In the genomic region with DNA sequence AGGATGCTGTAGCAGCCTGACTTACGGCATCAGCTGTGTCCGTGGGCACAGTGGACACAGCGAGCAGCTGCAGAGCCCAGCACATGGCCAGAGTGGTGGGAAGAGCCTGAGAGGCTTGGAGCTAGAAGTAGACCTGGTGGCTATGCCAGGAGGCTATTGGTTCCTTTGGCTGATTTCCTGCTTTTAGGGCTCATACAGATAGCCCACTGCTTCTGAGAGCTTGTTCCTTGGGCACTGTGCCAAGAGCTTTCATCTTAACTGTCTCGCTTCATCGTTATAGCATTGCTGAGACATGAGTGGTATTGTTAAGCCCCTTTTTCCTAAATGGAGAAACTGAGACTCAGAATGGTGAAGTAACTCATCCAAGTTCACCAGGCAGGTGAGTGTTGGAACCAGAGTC, we compare ENCODE assay signal across 27 mouse cellular contexts. TPM values are rescaled to one million over a fixed set of nuclear protein-coding genes. Genes with fewer than 3 reads are reported as not detected.
DNase-seq lines count a peak whose midpoint lies in the region; ATAC-seq and TF ChIP-seq lines count a peak whose summit lies in the region.
"Had no signal": no experiment of that assay in that cellular context is flagged by ENCODE, and none has a peak within 500 bp of the region (broad histone marks: within the 10 kb centered on the region; RNA-seq: fewer than 3 reads in every experiment).

No protein-coding gene starts in this region.

- no peaks in the 10 kb centered on the region for H3K9me3 ChIP-seq in forebrain, embryonic 14.5 days (replicated peaks; ENCODE audit: control insufficient read depth, low read length)
- no peaks in the 10 kb centered on the region for H3K9me3 ChIP-seq in forebrain, postnatal 0 days (ENCODE audit: low read length)
- H3K9me3 ChIP-seq in midbrain, postnatal 0 days (ENCODE audit: low read length): no peaks in the 10 kb centered on the region
- no peaks in the 10 kb centered on the region for H3K9me3 ChIP-seq in midbrain, embryonic 11.5 days (ENCODE audit: control insufficient read depth, low read length)
- H3K9me3 ChIP-seq in liver, embryonic 13.5 days (replicated peaks): no peaks in the 10 kb centered on the region
- H3K9me3 ChIP-seq: forebrain, embryonic 10.5 days; heart, embryonic 13.5 days; hindbrain, embryonic 15.5 days; kidney, embryonic 15.5 days; limb, embryonic 13.5 days; midbrain, embryonic 15.5 days had no signal

- no peak overlapping the region for H3K4me2 ChIP-seq in forebrain, embryonic 14.5 days (ENCODE audit: low read length)
- no peak overlapping the region for H3K4me2 ChIP-seq in forebrain, postnatal 0 days (ENCODE audit: low read depth)
- no peak overlapping the region for H3K4me2 ChIP-seq in midbrain, postnatal 0 days (ENCODE audit: low read depth, low read length, poor library complexity, severe bottlenecking)
- no peak overlapping the region for H3K4me2 ChIP-seq in midbrain, embryonic 11.5 days
- H3K4me2 ChIP-seq in liver, embryonic 13.5 days: peak overlapping the region; percentile 35
- H3K4me2 ChIP-seq: heart, embryonic 13.5 days; hindbrain, embryonic 15.5 days; kidney, embryonic 15.5 days; limb, embryonic 13.5 days; midbrain, embryonic 15.5 days had no signal

- H3K4me3 ChIP-seq in forebrain, embryonic 14.5 days (ENCODE audit: low read depth, low read length): no peak overlapping the region
- H3K4me3 ChIP-seq in forebrain, postnatal 0 days (ENCODE audit: low read depth, low read length): no peak overlapping the region
- no peak overlapping the region for H3K4me3 ChIP-seq in midbrain, postnatal 0 days (ENCODE audit: low read depth, low read length)
- H3K4me3 ChIP-seq in midbrain, embryonic 11.5 days (ENCODE audit: low read depth, low read length): no peak overlapping the region
- 0 out of 2 replicates have a peak overlapping the region, but pooled peaks have one; percentile 1 for H3K4me3 ChIP-seq in liver, embryonic 13.5 days (replicated peaks)
- H3K4me3 ChIP-seq in layer of hippocampus, adult 2 months: no peak overlapping the region
- H3K4me3 ChIP-seq: forebrain, embryonic 10.5 days; heart, embryonic 13.5 days; hindbrain, embryonic 15.5 days; kidney, embryonic 15.5 days; limb, embryonic 13.5 days; midbrain, embryonic 15.5 days had no signal

- no peaks in the 10 kb centered on the region for H3K27me3 ChIP-seq in forebrain, embryonic 14.5 days (replicated peaks; ENCODE audit: control insufficient read depth, insufficient read depth, low read length)
- H3K27me3 ChIP-seq in forebrain, postnatal 0 days (ENCODE audit: insufficient read depth, low read length): no peaks in the 10 kb centered on the region
- H3K27me3 ChIP-seq in midbrain, postnatal 0 days (ENCODE audit: insufficient read depth, low read length): no peaks in the 10 kb centered on the region
- no peaks in the 10 kb centered on the region for H3K27me3 ChIP-seq in midbrain, embryonic 11.5 days (ENCODE audit: control insufficient read depth, insufficient read depth, low read length)
- H3K27me3 ChIP-seq in liver, embryonic 13.5 days: peaks cover 22% of the 10 kb centered on the region
- H3K27me3 ChIP-seq: hindbrain, embryonic 15.5 days; kidney, embryonic 15.5 days; midbrain, embryonic 15.5 days had no signal

- H3K9ac ChIP-seq in forebrain, embryonic 14.5 days (ENCODE audit: low read length): no peak overlapping the region
- H3K9ac ChIP-seq in forebrain, postnatal 0 days: no peak overlapping the region
- no peak overlapping the region for H3K9ac ChIP-seq in midbrain, postnatal 0 days (replicated peaks; ENCODE audit: low read length, poor library complexity, severe bottlenecking)
- H3K9ac ChIP-seq in midbrain, embryonic 11.5 days (ENCODE audit: low read length): no peak overlapping the region
- no peak overlapping the region for H3K9ac ChIP-seq in liver, embryonic 13.5 days
- H3K9ac ChIP-seq: heart, embryonic 13.5 days; hindbrain, embryonic 15.5 days; kidney, embryonic 15.5 days; limb, embryonic 13.5 days; midbrain, embryonic 15.5 days had no signal

- no peak for ATAC-seq in forebrain, embryonic 14.5 days
- ATAC-seq in forebrain, postnatal 0 days: no peak
- ATAC-seq in midbrain, postnatal 0 days (ENCODE audit: low FRiP score): no peak
- ATAC-seq in midbrain, embryonic 11.5 days (ENCODE audit: low FRiP score): no peak
- no peak for ATAC-seq in liver, embryonic 13.5 days (ENCODE audit: low read depth)
- ATAC-seq: forebrain, embryonic 16.5 days; inflammation-experienced regulatory T-cells, adult 6 months; midbrain, embryonic 15.5 days had no signal

- no peak for TF ChIP-seq CTCF in forebrain, postnatal 0 days (IDR thresholded peaks at IDR 0.05; ENCODE audit: low read depth)
- TF ChIP-seq CTCF in midbrain, postnatal 0 days (IDR thresholded peaks at IDR 0.05): no peak
- TF ChIP-seq CTCF in layer of hippocampus, adult 2 months (conservative IDR thresholded peaks at IDR 0.05): no peak

- WGBS in forebrain, embryonic 14.5 days: 83% methylated on average over 5 of the region's 5 CpGs
- whole genome bisulfite sequencing in forebrain, postnatal 0 days: 72% methylated on average over 5 of the region's 5 CpGs
- WGBS in midbrain, postnatal 0 days: 83% methylated on average over 5 of the region's 5 CpGs
- WGBS in midbrain, embryonic 11.5 days: 89% methylated on average over 5 of the region's 5 CpGs
- WGBS in liver, embryonic 13.5 days (ENCODE audit: insufficient replicate concordance): 62% methylated on average over 5 of the region's 5 CpGs

- DNase-seq in forebrain, embryonic 14.5 days (ENCODE audit: low spot score): peak; percentile 21
- no peak for DNase-seq in forebrain, postnatal 0 days
- DNase-seq in midbrain, postnatal 0 days (ENCODE audit: low spot score): peak; percentile 2
- no peak for DNase-seq in midbrain, embryonic 11.5 days (ENCODE audit: low spot score, missing footprints)
- DNase-seq in liver, embryonic 13.5 days: no peak
- no peak for DNase-seq in layer of hippocampus, adult 2 months (ENCODE audit: low spot score in 2 of 2)
- no peak for DNase-seq in MN1 (ENCODE audit: low spot score)
- DNase-seq: adrenal gland, adult 8-10 months; B cell, adult 2 months; cerebellum, adult 11 months; cerebellum, postnatal 25 days; heart, postnatal 10 days; kidney, adult 11 months; kidney, postnatal 25 days; lung, adult 2 months; right cerebral cortex, postnatal 4 days; thymus, adult 2 months; thymus, postnatal 36 days had no signal

- H3K36me3 ChIP-seq in forebrain, embryonic 14.5 days (ENCODE audit: control insufficient read depth, insufficient read depth, low read length): no peaks in the 10 kb centered on the region
- H3K36me3 ChIP-seq in forebrain, postnatal 0 days (ENCODE audit: insufficient read depth): no peaks in the 10 kb centered on the region
- no peaks in the 10 kb centered on the region for H3K36me3 ChIP-seq in midbrain, postnatal 0 days (ENCODE audit: insufficient read depth, low read length)
- no peaks in the 10 kb centered on the region for H3K36me3 ChIP-seq in midbrain, embryonic 11.5 days (ENCODE audit: control insufficient read depth, insufficient read depth, low read length)
- H3K36me3 ChIP-seq in liver, embryonic 13.5 days: no peaks in the 10 kb centered on the region
- H3K36me3 ChIP-seq: forebrain, embryonic 10.5 days; heart, embryonic 13.5 days; hindbrain, embryonic 15.5 days; kidney, embryonic 15.5 days; limb, embryonic 13.5 days; midbrain, embryonic 15.5 days had no signal

- no peaks in the 10 kb centered on the region for H3K4me1 ChIP-seq in forebrain, embryonic 14.5 days (ENCODE audit: control insufficient read depth, insufficient read depth, low read length)
- no peaks in the 10 kb centered on the region for H3K4me1 ChIP-seq in forebrain, postnatal 0 days (ENCODE audit: insufficient read depth)
- H3K4me1 ChIP-seq in midbrain, postnatal 0 days (ENCODE audit: insufficient read depth, low read length): no peaks in the 10 kb centered on the region
- no peaks in the 10 kb centered on the region for H3K4me1 ChIP-seq in midbrain, embryonic 11.5 days (ENCODE audit: control insufficient read depth, insufficient read depth, low read length)
- H3K4me1 ChIP-seq in liver, embryonic 13.5 days (replicated peaks): peaks cover 23% of the 10 kb centered on the region
- H3K4me1 ChIP-seq: heart, embryonic 13.5 days; hindbrain, embryonic 15.5 days; kidney, embryonic 15.5 days; limb, embryonic 13.5 days; midbrain, embryonic 15.5 days had no signal

- no peak overlapping the region for H3K27ac ChIP-seq in forebrain, embryonic 14.5 days (ENCODE audit: low read depth, low read length)
- no peak overlapping the region for H3K27ac ChIP-seq in forebrain, postnatal 0 days (ENCODE audit: low read depth, low read length)
- H3K27ac ChIP-seq in midbrain, postnatal 0 days (ENCODE audit: low read depth, low read length): no peak overlapping the region
- no peak overlapping the region for H3K27ac ChIP-seq in midbrain, embryonic 11.5 days (ENCODE audit: low read depth, low read length)
- no peak overlapping the region for H3K27ac ChIP-seq in liver, embryonic 13.5 days
- H3K27ac ChIP-seq in layer of hippocampus, adult 2 months: no peak overlapping the region
- H3K27ac ChIP-seq: forebrain, embryonic 10.5 days; heart, embryonic 13.5 days; hindbrain, embryonic 15.5 days; kidney, embryonic 15.5 days; limb, embryonic 13.5 days; midbrain, embryonic 15.5 days; stomach, postnatal 0 days had no signal

RNA-seq across cellular contexts. Expression of gene Csf3r, which starts 1.5 kb away (rescaled TPM):
- polyA plus RNA-seq in forebrain, embryonic 14.5 days (2014; fragmentation: Nextera tagmentation; extraction: Ambion mirVana): 0.48 and 0.53 TPM in 2 replicates
- 0.43 and 1.3 TPM in 2 replicates for total RNA-seq in forebrain, postnatal 0 days (2014; rRNA removed)
- polyA plus RNA-seq in forebrain, postnatal 0 days (2015; fragmentation: Nextera tagmentation; extraction: Ambion mirVana): 0.38 and 0.77 TPM in 2 replicates
- total RNA-seq in midbrain, postnatal 0 days (2014; rRNA removed): 0.24 and 2.2 TPM in 2 replicates
- polyA plus RNA-seq in midbrain, postnatal 0 days (2015; fragmentation: Nextera tagmentation; extraction: Ambion mirVana): 0.34 and 0.60 TPM in 2 replicates
- 0.26 and 0.59 TPM in 2 replicates for polyA plus RNA-seq in midbrain, embryonic 11.5 days (2014; fragmentation: Nextera tagmentation; extraction: Ambion mirVana)
- 2.0 and 2.4 TPM in 2 replicates for polyA plus RNA-seq in liver, embryonic 13.5 days (2015; fragmentation: Nextera tagmentation; extraction: Ambion mirVana)
- total RNA-seq in layer of hippocampus, adult 2 months (2021): 1 to 10 TPM; 4.7 to 6.6 TPM

RNA-seq across cellular contexts. Expression of gene Mrps15, which starts 20.9 kb away (rescaled TPM):
- 108 and 124 TPM in 2 replicates for polyA plus RNA-seq in forebrain, embryonic 14.5 days (2014; fragmentation: Nextera tagmentation; extraction: Ambion mirVana)
- 52.1 and 58.2 TPM in 2 replicates for total RNA-seq in forebrain, postnatal 0 days (2014; rRNA removed)
- polyA plus RNA-seq in forebrain, postnatal 0 days (2015; fragmentation: Nextera tagmentation; extraction: Ambion mirVana): 116 and 120 TPM in 2 replicates
- total RNA-seq in midbrain, postnatal 0 days (2014; rRNA removed): 53.8 and 73.2 TPM in 2 replicates
- polyA plus RNA-seq in midbrain, postnatal 0 days (2015; fragmentation: Nextera tagmentation; extraction: Ambion mirVana): 137 and 151 TPM in 2 replicates
- 140 and 155 TPM in 2 replicates for polyA plus RNA-seq in midbrain, embryonic 11.5 days (2014; fragmentation: Nextera tagmentation; extraction: Ambion mirVana)
- polyA plus RNA-seq in liver, embryonic 13.5 days (2015; fragmentation: Nextera tagmentation; extraction: Ambion mirVana): 112 and 127 TPM in 2 replicates
- total RNA-seq in layer of hippocampus, adult 2 months (2021): 10 to 100 TPM; 46.2 to 48.6 TPM

RNA-seq across cellular contexts. Expression of gene Oscp1, which starts 32.6 kb away (rescaled TPM):
- polyA plus RNA-seq in forebrain, embryonic 14.5 days (2014; fragmentation: Nextera tagmentation; extraction: Ambion mirVana): 31.2 and 32.0 TPM in 2 replicates
- total RNA-seq in forebrain, postnatal 0 days (2014; rRNA removed): 30.8 and 32.8 TPM in 2 replicates
- 37.4 and 43.7 TPM in 2 replicates for polyA plus RNA-seq in forebrain, postnatal 0 days (2015; fragmentation: Nextera tagmentation; extraction: Ambion mirVana)
- 19.1 and 34.3 TPM in 2 replicates for total RNA-seq in midbrain, postnatal 0 days (2014; rRNA removed)
- 47.7 and 50.2 TPM in 2 replicates for polyA plus RNA-seq in midbrain, postnatal 0 days (2015; fragmentation: Nextera tagmentation; extraction: Ambion mirVana)
- 22.5 and 25.9 TPM in 2 replicates for polyA plus RNA-seq in midbrain, embryonic 11.5 days (2014; fragmentation: Nextera tagmentation; extraction: Ambion mirVana)
- 1.4 and 1.5 TPM in 2 replicates for polyA plus RNA-seq in liver, embryonic 13.5 days (2015; fragmentation: Nextera tagmentation; extraction: Ambion mirVana)
- 10 to 100 TPM; 41.1 to 44.5 TPM for total RNA-seq in layer of hippocampus, adult 2 months (2021)

Comparison
In these comparisons a context has a peak if more than half of its experiments do, and no peak if none do; other contexts are left out.
1. DNase-seq: peak in forebrain, embryonic 14.5 days (single experiment) and midbrain, postnatal 0 days (single experiment); none in forebrain, postnatal 0 days (single experiment), midbrain, embryonic 11.5 days (single experiment), liver, embryonic 13.5 days (single experiment), layer of hippocampus, adult 2 months (0 of 2) and MN1 (single experiment).